Mouse (Mus musculus): ENCODE results near the gene Gm29609. TPM values are rescaled to one million over a fixed set of nuclear protein-coding genes. Genes with fewer than 3 reads are reported as not detected.

Gm29609 gene
- total RNA-seq, 1 experiment from 2014 or later = 2.8 TPM

GRCm38 (mm10) chr5:31094799-31095691 is 84.7 kb downstream of the Gm29609 start:
- peak; percentile 79 for ATAC-seq (ENCODE audit: extremely low read depth, insufficient number of reproducible peaks, low FRiP score, poor library complexity, severe bottlenecking)

Other genes with a start within 250 kb of the Gm29609 start
- gene Cgref1, start 234.3 kb downstream of the Gm29609 start, total RNA-seq (2017) = 0.25 and 0.47 TPM in 2 replicates
- gene Preb, start 219.6 kb downstream of the Gm29609 start, total RNA-seq (2017) = 299 and 306 TPM in 2 replicates
- gene Tcf23, start 211.2 kb downstream of the Gm29609 start, total RNA-seq (2017) = not detected in 2 replicates
- gene Atraid, start 131.6 kb downstream of the Gm29609 start, total RNA-seq (2017) = 50.5 and 56.0 TPM in 2 replicates
- 2.4 and 5.0 TPM in 2 replicates for gene Slc5a6, start 131.0 kb downstream of the Gm29609 start, total RNA-seq (2017)
- 10.6 and 19.6 TPM in 2 replicates for gene Cad, start 125.1 kb downstream of the Gm29609 start, total RNA-seq (2017)
- gene Dnajc5g, start 73.6 kb downstream of the Gm29609 start, total RNA-seq (2017) = not detected in 2 replicates
- not detected in 2 replicates for gene Slc30a3, start 71.7 kb downstream of the Gm29609 start, total RNA-seq (2017)
- not detected in 2 replicates for gene Trim54, start 63.2 kb downstream of the Gm29609 start, total RNA-seq (2017)
- gene Ucn, start 41.1 kb downstream of the Gm29609 start, total RNA-seq (2017) = not detected in 2 replicates
- 17.2 and 25.9 TPM in 2 replicates for gene Mpv17, start 25.7 kb downstream of the Gm29609 start, total RNA-seq (2017)
- 86.1 and 86.9 TPM in 2 replicates for gene Gtf3c2, start 233 bp upstream of the Gm29609 start, total RNA-seq (2017)
- 41.3 and 46.7 TPM in 2 replicates for gene Snx17, start 13.3 kb upstream of the Gm29609 start, total RNA-seq (2017)
- gene Eif2b4, start 13.5 kb upstream of the Gm29609 start, total RNA-seq (2017) = 22.1 and 33.1 TPM in 2 replicates
- gene Zfp513, start 22.4 kb upstream of the Gm29609 start, total RNA-seq (2017) = 18.8 and 21.6 TPM in 2 replicates
- 116 and 124 TPM in 2 replicates for gene Ppm1g, start 40.8 kb upstream of the Gm29609 start, total RNA-seq (2017)
- 249 and 258 TPM in 2 replicates for gene Nrbp1, start 61.0 kb upstream of the Gm29609 start, total RNA-seq (2017)
- gene Gm9970, start 61.3 kb upstream of the Gm29609 start, total RNA-seq (2017) = not detected in 2 replicates
- gene Krtcap3, start 71.8 kb upstream of the Gm29609 start, total RNA-seq (2017) = 17.8 and 18.7 TPM in 2 replicates
- 30.0 and 51.6 TPM in 2 replicates for gene Ift172, start 111.2 kb upstream of the Gm29609 start, total RNA-seq (2017)
- not detected in 2 replicates for gene Fndc4, start 116.2 kb upstream of the Gm29609 start, total RNA-seq (2017)
- gene Gckr, start 117.5 kb upstream of the Gm29609 start, total RNA-seq (2017) = not detected in 2 replicates